Mouse (Mus musculus): Measurements from ENCODE around the gene Hlcs.

DNA sequence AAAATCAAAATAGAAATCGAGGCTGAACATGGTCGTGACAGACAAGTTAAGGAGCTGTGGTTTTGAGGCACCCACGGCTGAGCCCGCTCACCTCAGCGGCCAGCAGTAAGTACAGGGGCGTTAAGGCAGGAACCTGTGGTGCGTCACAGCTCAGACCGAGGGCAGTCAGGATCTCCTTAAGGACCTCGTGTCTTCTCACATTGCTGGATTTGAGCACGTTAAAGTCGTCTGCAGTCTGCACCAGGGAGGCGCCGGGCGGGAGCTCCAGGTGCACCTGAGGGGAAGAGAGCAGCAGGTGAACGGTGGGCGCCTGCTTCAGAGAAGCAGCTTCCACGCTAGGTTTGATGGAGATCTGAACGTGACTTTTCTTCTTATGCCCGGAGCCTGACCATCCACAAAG, 50.9 kb downstream of the Hlcs start:
- TF ChIP-seq CTCF (IDR thresholded peaks at IDR 0.05; ENCODE audit: insufficient read depth, low read length) (no peak), POLR2A (IDR thresholded peaks at IDR 0.05; ENCODE audit: borderline replicate concordance, extremely low read depth, low read depth, low read length) (no peak)

Measured in lung, adult 2 months (tissue).